Mouse (Mus musculus) right cerebral cortex, postnatal 25 days (tissue): Measurements from ENCODE around the gene Rhbdf2.
"Not testable (repeated sequence)": the region's sequence is repeated elsewhere in the genome, so short reads cannot be mapped to it uniquely, and the experiment has no call there.

Experiments used
- DNase-seq: peaks from one replicate; pipeline ENCODE4 v3.0.0; 2022

Rhbdf2 gene

GRCm38 (mm10) chr11:116616438-116617118 is 10.2 kb downstream of the Rhbdf2 start:
- DNase-seq: no peak

DNA sequence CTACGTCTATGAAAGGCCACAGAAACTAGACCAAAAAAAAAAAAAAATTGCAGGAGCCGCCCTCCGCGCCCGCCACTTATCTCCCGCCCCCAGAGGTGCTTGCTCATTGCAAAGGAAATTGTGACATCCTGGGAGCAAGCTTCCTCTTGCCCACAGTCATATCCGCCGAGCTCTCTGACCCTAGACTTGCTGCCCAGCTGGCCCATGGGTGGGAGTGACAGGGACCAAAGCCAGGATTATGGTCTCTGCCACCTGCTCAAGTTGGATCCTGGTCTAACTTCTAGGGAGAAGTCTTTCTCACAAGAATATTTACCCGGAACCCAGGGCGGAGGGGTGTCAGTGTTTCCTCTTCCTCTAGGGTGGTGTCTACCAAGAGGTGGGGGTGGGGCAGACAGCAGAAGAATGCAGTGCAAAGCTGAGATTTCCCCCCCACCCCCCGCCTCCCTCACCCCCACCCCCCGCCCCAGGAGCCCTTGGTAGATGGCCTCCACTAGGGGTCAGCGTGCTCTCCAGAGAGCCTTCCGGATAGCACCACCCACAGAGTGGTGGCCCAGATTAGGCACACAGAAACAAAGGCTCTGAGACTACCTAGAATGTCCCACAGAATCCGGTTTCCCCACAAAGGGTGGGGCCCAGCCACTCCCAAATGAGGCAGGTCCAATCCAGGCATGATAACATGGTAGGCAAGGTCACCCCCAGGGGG is 10.9 kb downstream of the Rhbdf2 start:
- no peak for DNase-seq

DNA sequence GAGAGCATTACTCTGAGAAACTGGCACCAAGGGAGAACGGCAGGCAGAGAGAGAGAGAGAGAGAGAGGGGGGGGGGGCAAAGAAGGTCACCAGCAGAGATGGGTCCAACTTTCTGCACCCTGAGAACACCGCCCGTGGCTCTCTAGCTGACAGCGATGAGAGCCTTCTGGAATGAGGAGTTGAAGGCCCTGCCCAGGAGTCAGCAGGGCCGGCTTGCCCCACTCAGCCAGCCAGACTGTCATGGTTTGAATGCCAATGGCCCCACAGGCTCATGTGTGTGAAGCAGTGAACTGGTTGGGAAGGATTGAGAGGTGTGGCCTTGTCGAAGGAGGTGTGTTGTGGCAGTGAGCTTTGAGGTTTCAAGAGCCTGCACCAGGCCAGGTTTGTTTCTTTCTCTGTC is 13.6 kb downstream of the Rhbdf2 start:
- DNase-seq: no peak

GRCm38 (mm10) chr11:116612554-116612953 is 14.3 kb downstream of the Rhbdf2 start:
- no peak for DNase-seq

- DNase-seq: no peak
Measured at GRCm38 (mm10) chr11:116611883-116612282, 14.9 kb downstream of the Rhbdf2 start.

DNA sequence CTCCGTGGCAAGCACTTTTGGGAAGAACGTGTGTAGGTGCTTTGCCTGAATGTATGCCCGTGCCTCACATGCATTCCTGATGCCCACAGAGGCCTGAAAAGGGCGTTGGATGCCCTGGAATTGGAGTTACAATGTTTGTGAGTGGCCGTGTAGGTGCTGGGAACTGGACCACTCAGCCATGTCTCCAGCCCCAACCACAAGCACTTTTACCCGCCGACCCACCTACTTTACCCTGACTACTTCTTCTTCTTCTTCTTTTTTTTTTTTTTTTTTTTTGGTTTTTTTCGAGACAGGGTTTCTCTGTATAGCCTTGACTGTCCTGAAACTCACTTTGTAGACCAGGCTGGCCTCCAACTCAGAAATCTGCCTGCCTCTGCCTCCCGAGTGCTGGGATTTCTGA is 15.7 kb downstream of the Rhbdf2 start:
- not testable (repeated sequence) for DNase-seq

GRCm38 (mm10) chr11:116609965-116610630 is 16.7 kb downstream of the Rhbdf2 start:
- no peak for DNase-seq

- DNase-seq: no peak
Measured at GRCm38 (mm10) chr11:116607717-116608116, 19.1 kb downstream of the Rhbdf2 start.

DNA sequence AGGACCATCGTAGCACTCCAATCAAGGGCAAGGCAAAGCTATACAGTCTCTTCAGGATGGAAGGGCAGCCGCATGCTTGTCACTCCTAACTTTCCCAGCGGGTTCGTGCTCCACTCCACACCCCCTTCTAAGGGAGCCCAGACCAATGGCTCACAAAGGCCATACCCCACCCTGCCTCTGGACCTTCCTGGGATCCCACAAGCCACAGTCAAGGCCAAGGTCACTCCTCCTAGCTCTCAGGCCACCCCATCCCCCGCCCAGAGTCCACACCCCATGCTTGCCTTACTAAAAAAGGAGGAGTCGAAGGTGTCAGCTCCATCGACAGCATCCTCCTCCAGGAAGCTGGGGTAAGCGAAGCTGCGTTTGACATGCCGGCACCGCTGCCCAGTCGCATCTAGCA is 22.7 kb downstream of the Rhbdf2 start:
- DNase-seq: no peak

DNA sequence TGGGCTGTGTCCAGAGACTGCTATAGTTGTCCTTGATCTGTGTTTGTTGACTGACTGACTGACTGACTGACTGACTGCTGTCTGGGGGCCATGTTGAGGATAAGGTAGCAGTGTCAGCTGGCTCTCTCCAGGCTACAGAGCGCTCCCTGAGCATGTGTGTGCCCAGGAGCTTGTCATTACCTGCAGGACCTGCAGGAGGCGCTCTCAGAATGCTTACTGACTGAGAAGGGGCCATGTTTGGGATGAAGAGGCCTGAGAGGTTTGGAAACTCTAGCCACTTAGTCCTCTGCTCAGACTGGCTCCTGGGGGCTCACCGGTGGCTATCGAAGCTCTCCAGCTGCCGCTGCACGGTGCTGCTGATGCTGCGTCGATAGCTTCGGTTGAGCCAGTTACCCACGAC is 23.5 kb downstream of the Rhbdf2 start:
- no peak for DNase-seq

- DNase-seq: no peak
Measured at GRCm38 (mm10) chr11:116602043-116602442, 24.8 kb downstream of the Rhbdf2 start.

DNA sequence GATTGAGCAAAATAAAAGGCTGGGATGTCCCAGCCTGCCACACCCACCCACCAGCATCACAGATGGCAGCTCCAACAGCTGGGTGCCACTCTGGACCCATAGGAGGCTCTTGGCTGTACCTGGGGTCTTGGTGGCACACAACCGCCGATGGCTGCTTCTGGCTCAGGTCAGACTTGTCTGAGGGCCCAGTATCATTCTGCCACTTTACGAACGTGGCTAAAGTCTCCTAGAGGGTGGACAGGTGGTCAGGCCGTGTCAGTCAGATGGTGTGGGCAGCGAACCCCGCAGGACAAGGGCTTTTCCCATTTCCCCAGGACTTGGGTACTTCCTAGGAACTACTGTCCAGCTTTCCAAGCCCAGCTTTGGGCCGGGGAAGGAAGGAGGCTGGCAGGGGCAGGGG is 25.7 kb downstream of the Rhbdf2 start:
- no peak for DNase-seq

GRCm38 (mm10) chr11:116599230-116599629 is 27.6 kb downstream of the Rhbdf2 start:
- no peak for DNase-seq

GRCm38 (mm10) chr11:116598193-116598592 is 28.6 kb downstream of the Rhbdf2 start:
- no peak for DNase-seq

GRCm38 (mm10) chr11:116596766-116597165 is 30.1 kb downstream of the Rhbdf2 start:
- DNase-seq: no peak

GRCm38 (mm10) chr11:116593345-116593744 is 33.5 kb downstream of the Rhbdf2 start:
- DNase-seq: no peak

GRCm38 (mm10) chr11:116592428-116592827 is 34.4 kb downstream of the Rhbdf2 start:
- peak; percentile 88 for DNase-seq

GRCm38 (mm10) chr11:116591621-116592020 is 35.2 kb downstream of the Rhbdf2 start:
- DNase-seq: no peak

DNA sequence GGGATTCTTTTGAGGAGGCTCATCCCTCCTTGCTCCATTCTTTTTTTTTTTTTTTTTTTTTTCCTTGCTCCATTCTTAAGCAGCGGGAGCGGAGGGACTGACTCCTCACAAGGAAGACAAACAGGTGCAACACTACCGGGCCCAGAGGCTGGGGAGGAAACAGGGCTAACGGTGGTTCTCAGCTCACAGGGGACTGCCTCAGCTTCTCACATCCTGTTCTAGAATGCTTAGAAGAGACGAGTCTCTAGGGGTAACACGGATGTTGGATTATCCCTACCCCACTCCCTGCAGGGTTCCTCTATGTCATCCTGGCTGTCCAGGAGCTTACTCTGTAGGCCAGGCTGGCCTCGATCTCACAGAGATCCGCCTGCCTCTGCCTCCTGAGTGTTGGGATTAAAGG is 37.2 kb downstream of the Rhbdf2 start:
- no peak for DNase-seq

DNA sequence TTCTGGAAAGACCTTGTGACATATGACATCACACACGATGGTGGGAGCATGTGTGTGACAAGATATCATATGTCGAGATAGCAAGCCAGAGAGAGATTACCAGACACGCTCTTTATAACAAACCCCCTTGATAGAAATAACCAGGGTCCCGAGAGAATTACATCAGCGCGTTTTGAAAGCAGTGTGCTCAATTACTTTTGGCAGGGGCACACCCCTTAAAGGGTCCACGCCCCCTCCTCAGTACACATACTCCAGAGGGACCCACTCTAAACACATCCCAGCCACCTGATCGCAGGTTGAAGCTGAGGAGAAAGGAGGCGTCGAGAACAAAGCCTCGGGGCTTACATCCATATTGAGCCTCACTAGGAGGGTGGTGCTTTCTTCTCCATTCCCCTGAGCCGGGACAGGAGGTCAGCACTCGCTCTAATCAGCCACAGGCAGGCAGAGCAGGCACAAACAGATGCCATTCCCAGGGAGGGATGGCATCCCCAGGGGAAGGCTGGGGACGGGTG is 37.7 kb downstream of the Rhbdf2 start:
- no peak for DNase-seq

- peak; percentile 45 for DNase-seq
Measured at GRCm38 (mm10) chr11:116586801-116587631, 39.8 kb downstream of the Rhbdf2 start.

DNA sequence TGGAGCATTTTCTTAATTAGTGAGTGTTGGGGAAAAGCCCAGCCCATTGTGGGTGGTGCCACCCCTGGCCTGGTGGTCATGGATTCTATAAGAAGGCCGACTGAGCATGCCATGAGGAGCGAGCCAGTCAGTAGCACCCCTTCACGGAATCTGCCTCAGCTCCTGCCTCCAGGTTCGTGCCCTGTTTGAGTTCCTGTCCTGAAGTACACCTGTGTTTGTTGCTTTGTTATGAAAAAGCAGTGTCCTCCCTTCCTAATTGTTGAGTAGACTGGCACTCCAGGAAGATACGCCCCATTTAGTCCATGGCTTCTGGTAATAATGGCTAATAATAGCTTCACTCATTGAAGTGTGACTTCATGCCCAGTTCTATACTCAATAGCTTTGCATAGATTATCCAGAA is 40.5 kb downstream of the Rhbdf2 start, which contains the start of gene Aanat:
TSS of gene Aanat (plus strand) at position 123 of the 400 bp plus-strand sequence.
- DNase-seq: no peak

DNA sequence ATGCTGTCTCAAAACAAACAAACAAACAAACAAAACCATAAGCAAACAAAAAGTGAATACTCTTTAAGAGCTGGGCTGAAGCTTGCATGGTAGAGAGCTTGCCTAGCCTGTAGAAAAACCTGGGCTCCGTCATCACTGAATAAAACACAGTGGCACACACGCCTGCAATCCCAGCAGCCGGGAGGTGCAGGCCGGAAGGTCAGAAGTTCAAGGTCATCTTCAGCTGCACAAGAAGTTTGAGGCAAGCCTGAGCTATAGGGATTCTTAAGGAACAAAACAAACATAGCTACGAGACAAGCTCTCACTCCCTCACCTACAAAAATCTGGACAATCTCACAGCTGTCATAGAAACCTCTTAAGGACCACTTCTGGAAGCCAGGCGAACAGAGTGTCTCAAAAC is 41.1 kb downstream of the Rhbdf2 start:
- no peak for DNase-seq
